Mouse (Mus musculus) heart, adult 2 months (tissue): ENCODE results near the gene Pfkfb4. TPM values are rescaled to one million over a fixed set of nuclear protein-coding genes. Genes with fewer than 3 reads are reported as not detected.

Source experiments
- DNase-seq, 2 experiments: peaks; one replicate each; pipeline ENCODE4 v3.0.0; 2021
- H3K27ac ChIP-seq: fragments of 200-600 bp; 2 replicates; pipeline ENCODE4 v1.8.1; 2022
- H3K27me3 ChIP-seq: fragments of 200-500 bp; 2 replicates; pipeline ENCODE4 v1.6.1; 2012; ENCODE audit warnings: mild to moderate bottlenecking, low read length, inconsistent platforms, mixed read lengths; ENCODE audit not compliant: control insufficient read depth, insufficient read depth
- H3K36me3 ChIP-seq: fragments of 200-500 bp; 2 replicates; pipeline ENCODE4 v1.6.1; 2012; ENCODE audit warnings: low read length, inconsistent platforms; ENCODE audit not compliant: control insufficient read depth, insufficient read depth
- H3K4me1 ChIP-seq: fragments of 200-500 bp; 2 replicates; pipeline ENCODE4 v1.6.1; 2011; ENCODE audit warnings: low read length; ENCODE audit not compliant: control insufficient read depth, insufficient read depth
- H3K4me3 ChIP-seq: fragments of 200-600 bp; 2 replicates; pipeline ENCODE4 v1.8.1; 2022
- H3K79me2 ChIP-seq: fragments of 200-500 bp; replicated peaks from 2 replicates; pipeline ENCODE4 v1.6.1; 2012; ENCODE audit warnings: mild to moderate bottlenecking, inconsistent platforms, low read length, moderate library complexity, mixed read lengths; ENCODE audit not compliant: control insufficient read depth, insufficient read depth
- H3K9ac ChIP-seq: fragments of 200-500 bp; 2 replicates; pipeline ENCODE4 v1.6.1; 2012; ENCODE audit warnings: low read depth, mild to moderate bottlenecking, control low read depth, inconsistent platforms, low read length, mixed read lengths
- CTCF ChIP-seq: fragments of 200-600 bp; IDR thresholded peaks from 2 replicates; pipeline ENCODE4 v1.8.1; 2022; ENCODE audit warnings: antibody characterized with exemption, mild to moderate bottlenecking, moderate library complexity
- EP300 ChIP-seq: fragments of 200-500 bp; IDR thresholded peaks from 2 replicates; pipeline ENCODE4 v1.6.1; 2011; ENCODE audit warnings: low read depth, low read length, control low read depth; ENCODE audit not compliant: insufficient read depth
- POLR2A ChIP-seq: fragments of 200-500 bp; IDR thresholded peaks from 2 replicates; pipeline ENCODE4 v1.6.1; 2011; ENCODE audit warnings: mild to moderate bottlenecking, low read depth, low read length, control low read depth; ENCODE audit not compliant: insufficient read depth
- WGBS: fragments of 180-500 bp; shearing (Covaris S2); methylation state at CpG from one replicate; pipeline ENCODE4 v1.1.7; 2018; 5-methylcytosine and 5-hydroxymethylcytosine counted together
- intact Hi-C: fragments of 180-260 bp; cut with DNase I; formaldehyde crosslinking; loops from one replicate; pipeline ENCODE4 v1.15.1; 2025
- polyA plus RNA-seq: library from polyadenylated mRNA; depleted of rRNA; stranded (reverse); fragments of >200 nt; gene quantifications from 2 replicates; pipeline ENCODE4 v1.2.3, GENCODE M21; 2012
- total RNA-seq, 2 experiments: library from RNA; stranded (reverse); gene quantifications; 2 replicates each; pipeline ENCODE4 v1.2.3; 2021

Gene Pfkfb4
- total and polyA plus RNA-seq, 3 experiments = 1.3 to 7.3 (median 1.9) TPM

DNA sequence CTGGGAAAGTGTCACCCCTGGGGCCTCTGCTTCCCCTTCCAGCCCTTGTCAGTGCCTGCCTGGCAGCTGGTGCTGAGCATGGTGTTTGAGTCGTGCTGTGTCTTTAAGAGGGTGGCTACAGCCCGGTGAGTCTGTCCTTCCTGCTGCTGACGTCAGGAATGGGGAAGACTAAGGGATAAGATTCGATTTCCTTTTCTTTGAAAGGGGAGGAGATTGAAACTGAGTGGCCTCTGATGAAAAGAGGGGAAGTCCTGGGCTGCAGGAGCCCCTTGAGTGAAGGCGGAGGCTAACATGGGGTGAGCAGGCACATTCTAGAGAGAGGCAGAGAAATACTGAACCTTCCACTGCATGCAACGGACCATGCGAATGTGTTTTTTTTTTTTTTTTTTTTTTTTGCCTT, 63.1 kb downstream of the Pfkfb4 start:
- 17% methylated on average over 7 of the region's 7 CpGs for WGBS
- Histone ChIP-seq H3K79me2 (no peaks in the 10 kb centered on the region; the same call in 1 of the 2 replicates), H3K27ac (peak overlapping the region; percentile 73), H3K27me3 (no peaks in the 10 kb centered on the region), H3K9ac (peak overlapping the region; percentile 15; the same call in 1 of the 2 replicates), H3K4me3 (peak overlapping the region; percentile 44), H3K4me1 (peaks cover 14% of the 10 kb centered on the region), H3K36me3 (0 out of 2 replicates have a peak, but pooled peaks cover 2% of the 10 kb centered on the region)
- TF ChIP-seq POLR2A (peak; percentile 79), CTCF (no peak), EP300 (0 out of 2 replicates have a peak, but pooled peaks have one; percentile 42)
- intact Hi-C loops = no loop called here
- DNase-seq = peak; percentile 69 to 83

DNA sequence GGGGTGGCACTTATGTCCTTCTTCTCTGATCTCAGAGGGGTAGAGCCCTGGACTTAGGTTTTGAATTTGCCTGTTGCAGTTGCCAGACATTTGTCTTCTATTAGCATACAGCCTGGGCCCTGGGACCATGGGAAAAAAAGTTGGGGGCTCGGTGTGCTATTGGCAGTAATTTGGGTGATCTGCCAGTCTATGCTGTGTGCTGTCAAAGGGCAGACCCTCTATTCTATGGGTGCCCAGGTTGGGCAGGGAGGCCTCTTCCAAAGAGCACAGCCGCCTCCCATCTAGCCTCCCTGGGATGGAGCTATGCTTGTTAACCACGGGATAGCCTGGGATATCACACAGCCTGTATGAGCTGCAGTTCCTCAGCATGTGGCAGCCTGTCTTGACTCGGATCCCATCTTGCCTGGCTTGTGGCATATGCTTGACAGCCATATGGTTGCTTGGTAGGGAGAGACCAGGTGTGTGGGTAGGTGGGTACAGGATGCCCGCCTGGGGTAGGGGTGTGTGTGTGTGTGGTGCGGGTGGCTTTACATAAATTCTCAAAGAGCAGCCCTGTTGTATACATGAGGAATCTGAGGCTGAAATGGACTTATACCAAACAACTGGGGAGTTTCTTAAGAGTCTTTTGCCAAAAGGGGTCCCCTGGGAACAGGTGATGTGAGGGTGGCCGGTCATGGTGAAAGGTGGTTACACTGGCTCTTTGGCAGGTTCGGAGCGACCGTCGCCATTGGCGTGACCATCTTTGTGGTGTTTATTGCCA, 63.9 kb downstream of the Pfkfb4 start:
- Histone ChIP-seq H3K27me3 (no peaks in the 10 kb centered on the region), H3K79me2 (no peaks in the 10 kb centered on the region; the same call in 1 of the 2 replicates), H3K27ac (peak overlapping the region; percentile 73), H3K9ac (no peak overlapping the region; the same call in 1 of the 2 replicates), H3K4me1 (peaks cover 17% of the 10 kb centered on the region), H3K36me3 (0 out of 2 replicates have a peak, but pooled peaks cover 2% of the 10 kb centered on the region), H3K4me3 (peak overlapping the region; percentile 44)
- DNase-seq = peak in 1 of 2 experiments; percentile 24
- intact Hi-C loops = no loop called here
- 85% methylated on average over 12 of the region's 12 CpGs for WGBS
- TF ChIP-seq POLR2A (no peak), CTCF (no peak), EP300 (no peak)

DNA sequence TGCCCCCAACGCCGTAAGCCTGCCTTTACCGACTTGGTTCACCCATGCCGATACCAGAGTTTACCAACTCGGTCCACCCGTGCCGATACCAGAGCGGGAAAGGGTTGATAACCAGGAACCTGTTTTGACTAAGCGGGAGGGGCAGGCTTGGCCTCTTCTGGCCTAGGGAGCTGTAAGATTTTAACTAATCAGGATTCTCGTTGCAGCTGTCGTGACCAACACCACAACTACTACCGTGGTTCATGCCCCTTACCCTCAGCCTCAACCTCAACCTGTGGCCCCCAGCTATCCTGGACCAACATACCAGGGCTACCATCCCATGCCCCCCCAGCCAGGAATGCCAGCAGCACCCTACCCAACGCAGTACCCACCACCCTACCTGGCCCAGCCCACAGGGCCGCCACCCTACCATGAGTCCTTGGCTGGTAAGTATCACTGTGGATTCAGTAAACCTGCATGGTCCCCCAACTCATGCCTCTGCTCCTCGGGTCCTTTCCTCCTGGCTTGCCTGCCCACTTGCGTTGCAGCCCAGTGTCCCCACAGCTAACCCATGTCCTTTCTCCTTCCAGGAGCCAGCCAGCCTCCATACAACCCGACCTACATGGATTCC, 64.6 kb downstream of the Pfkfb4 start:
- 87% methylated on average over 17 of the region's 17 CpGs for WGBS
- Histone ChIP-seq H3K79me2 (no peaks in the 10 kb centered on the region; the same call in 1 of the 2 replicates), H3K4me1 (peaks cover 17% of the 10 kb centered on the region), H3K27ac (no peak overlapping the region), H3K36me3 (0 out of 2 replicates have a peak, but pooled peaks cover 2% of the 10 kb centered on the region), H3K9ac (no peak overlapping the region), H3K4me3 (no peak overlapping the region), H3K27me3 (no peaks in the 10 kb centered on the region)
- peak in 1 of 2 experiments; percentile 23 for DNase-seq
- TF ChIP-seq CTCF = no peak
- no peak for TF ChIP-seq EP300
- TF ChIP-seq POLR2A = no peak
- intact Hi-C loops = no loop called here

DNA sequence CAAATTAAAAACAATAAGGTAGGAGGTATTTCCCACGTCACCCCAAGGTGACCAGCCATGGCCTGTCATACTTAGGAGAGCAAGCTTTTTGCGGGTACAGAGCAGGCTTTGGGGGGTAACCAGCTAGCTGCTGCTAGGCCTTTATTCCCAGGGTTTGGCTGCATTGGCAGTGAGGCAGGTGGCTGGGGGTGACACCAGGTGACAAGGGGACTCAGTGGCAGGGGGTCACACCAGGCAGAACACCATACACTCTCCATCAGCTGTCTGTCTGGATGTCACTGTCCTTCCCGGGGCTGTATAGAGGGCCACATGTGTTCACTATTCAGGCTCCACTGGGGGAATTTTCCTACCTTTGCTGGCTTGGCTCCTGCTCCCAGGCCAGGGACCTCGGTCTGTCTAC, 65.3 kb downstream of the Pfkfb4 start:
- H3K27me3 ChIP-seq = no peaks in the 10 kb centered on the region
- no peak overlapping the region for H3K4me3 ChIP-seq
- peaks cover 17% of the 10 kb centered on the region for H3K4me1 ChIP-seq

DNA sequence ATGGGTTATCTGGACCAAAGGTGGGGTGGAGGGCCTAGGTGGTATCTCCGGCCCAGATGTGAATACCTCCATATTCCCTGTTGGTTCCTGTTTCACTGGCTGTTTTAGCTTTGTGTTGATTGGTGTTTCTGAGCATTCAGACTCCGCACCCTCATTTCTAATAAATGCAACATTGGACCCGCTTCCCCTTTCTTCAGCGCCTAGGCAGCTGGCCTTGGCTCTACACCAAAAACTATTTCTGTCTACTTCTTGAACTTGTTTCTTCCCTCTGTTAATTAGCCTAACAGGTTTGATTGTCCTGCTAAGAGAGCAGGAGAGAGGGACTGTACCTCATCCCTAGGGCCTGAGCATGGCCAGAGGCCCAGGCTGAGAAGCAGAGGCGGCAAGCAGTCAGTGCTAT, 66.0 kb downstream of the Pfkfb4 start:
- Histone ChIP-seq H3K4me3 (no peak overlapping the region), H3K27ac (peak overlapping the region; percentile 8; the same call in 1 of the 2 replicates), H3K4me1 (peaks cover 17% of the 10 kb centered on the region), H3K36me3 (0 out of 2 replicates have a peak, but pooled peaks cover 2% of the 10 kb centered on the region), H3K79me2 (no peaks in the 10 kb centered on the region), H3K27me3 (no peaks in the 10 kb centered on the region), H3K9ac (no peak overlapping the region; the same call in 1 of the 2 replicates)
- DNase-seq = peak in 1 of 2 experiments; percentile 30
- 54% methylated on average over 5 of the region's 5 CpGs for WGBS
- intact Hi-C loops = no loop called here
- TF ChIP-seq EP300 (no peak), CTCF (no peak), POLR2A (no peak)

More for the DNA sequence above, 65.3 kb downstream of the Pfkfb4 start:
- Histone ChIP-seq H3K9ac (no peak overlapping the region), H3K36me3 (0 out of 2 replicates have a peak, but pooled peaks cover 2% of the 10 kb centered on the region), H3K27ac (no peak overlapping the region; the same call in 1 of the 2 replicates), H3K79me2 (no peaks in the 10 kb centered on the region)
- peak in 1 of 2 experiments; percentile 16 for DNase-seq
- TF ChIP-seq CTCF (no peak), EP300 (no peak), POLR2A (no peak)
- intact Hi-C loops = no loop called here
- WGBS = 80% methylated on average over 4 of the region's 4 CpGs
